Comparison of ENCODE assay signal across 16 mouse cellular contexts in genomic region chr16:5071974-5072373, GRCm38 (mm10). TPM values are rescaled to one million over a fixed set of nuclear protein-coding genes. Genes with fewer than 3 reads are reported as not detected.
DNase-seq lines count a peak whose midpoint lies in the region; ATAC-seq lines count a peak whose summit lies in the region.
"Had no signal": no experiment of that assay in that cellular context is flagged by ENCODE, and none has a peak within 500 bp of the region (broad histone marks: within the 10 kb centered on the region; RNA-seq: fewer than 3 reads in every experiment).

No protein-coding gene starts in this region.

- peak; percentile 19 for DNase-seq in cerebellum, adult 9-11 months
- no peak for DNase-seq in cerebellum, postnatal 25 days
- peak; percentile 82 for DNase-seq in heart, adult 11 months
- DNase-seq in brain, adult 2 months (ENCODE audit: low read depth, low spot score), result peak; percentile 56
- no peak for DNase-seq in ovary, postnatal 14 days (ENCODE audit: low spot score)
- DNase-seq: adrenal gland, adult 2 months; adrenal gland, postnatal 10 days; adrenal gland, postnatal 25 days; cerebellum, adult 11-12 months; cerebellum, postnatal 10 days; forebrain, postnatal 0 days had no signal

- H3K36me3 ChIP-seq in heart, embryonic 11.5 days (ENCODE audit: control insufficient read depth, insufficient read depth, low read length), result peaks cover 42% of the 10 kb centered on the region

- no peak overlapping the region for H3K4me3 ChIP-seq in heart, embryonic 11.5 days (ENCODE audit: low read depth, low read length)
- H3K4me3 ChIP-seq: embryonic facial prominence, embryonic 10.5 days; embryonic facial prominence, embryonic 12.5 days; forebrain, embryonic 13.5 days; forebrain, embryonic 15.5 days had no signal

- 85% methylated on average over 7 of the region's 7 CpGs for WGBS in heart, embryonic 11.5 days (ENCODE audit: insufficient replicate concordance)

- H3K4me1 ChIP-seq in heart, embryonic 11.5 days (ENCODE audit: control insufficient read depth, insufficient read depth, low read length), result no peaks in the 10 kb centered on the region
- H3K4me1 ChIP-seq: embryonic facial prominence, embryonic 10.5 days; embryonic facial prominence, embryonic 12.5 days; forebrain, embryonic 13.5 days; forebrain, embryonic 15.5 days had no signal

- ATAC-seq in heart, embryonic 11.5 days (replicated peaks; ENCODE audit: insufficient number of reproducible peaks, low FRiP score, low TSS enrichment), result no peak
- ATAC-seq: forebrain, embryonic 13.5 days; forebrain, embryonic 15.5 days; forebrain, postnatal 0 days had no signal

- no peak overlapping the region for H3K9ac ChIP-seq in heart, embryonic 11.5 days (ENCODE audit: low read depth, low read length)
- H3K9ac ChIP-seq: embryonic facial prominence, embryonic 12.5 days; forebrain, embryonic 13.5 days; forebrain, embryonic 15.5 days; forebrain, postnatal 0 days had no signal

- H3K4me2 ChIP-seq in heart, embryonic 11.5 days, result no peak overlapping the region
- H3K4me2 ChIP-seq: embryonic facial prominence, embryonic 12.5 days; forebrain, embryonic 13.5 days; forebrain, embryonic 15.5 days had no signal

- no peak overlapping the region for H3K27ac ChIP-seq in heart, embryonic 11.5 days (ENCODE audit: low read depth, low read length)
- H3K27ac ChIP-seq: embryonic facial prominence, embryonic 10.5 days; embryonic facial prominence, embryonic 12.5 days; forebrain, embryonic 13.5 days; forebrain, embryonic 15.5 days had no signal

- no peaks in the 10 kb centered on the region for H3K9me3 ChIP-seq in heart, embryonic 11.5 days (replicated peaks; ENCODE audit: control insufficient read depth, low read length)
- H3K9me3 ChIP-seq: embryonic facial prominence, embryonic 10.5 days; embryonic facial prominence, embryonic 12.5 days; forebrain, embryonic 13.5 days; forebrain, embryonic 15.5 days had no signal

- H3K27me3 ChIP-seq in heart, embryonic 11.5 days (ENCODE audit: control insufficient read depth, insufficient read depth, low read length), result no peaks in the 10 kb centered on the region
- H3K27me3 ChIP-seq: embryonic facial prominence, embryonic 12.5 days; forebrain, embryonic 13.5 days; forebrain, embryonic 15.5 days had no signal

RNA-seq across cellular contexts. Expression of gene Ubn1, which starts 22.1 kb away (rescaled TPM):
- polyA plus RNA-seq in heart, embryonic 11.5 days (2014; fragmentation: Nextera tagmentation; extraction: Ambion mirVana), result 16.6 and 16.8 TPM in 2 replicates

RNA-seq across cellular contexts. Expression of gene Glyr1, which starts 22.3 kb away (rescaled TPM):
- polyA plus RNA-seq in heart, embryonic 11.5 days (2014; fragmentation: Nextera tagmentation; extraction: Ambion mirVana), result 58.9 and 88.6 TPM in 2 replicates

RNA-seq across cellular contexts. Expression of gene Rogdi, which starts 58.6 kb away (rescaled TPM):
- polyA plus RNA-seq in heart, embryonic 11.5 days (2014; fragmentation: Nextera tagmentation; extraction: Ambion mirVana), result 50.1 and 54.4 TPM in 2 replicates

Comparison
In these comparisons a context has a peak if more than half of its experiments do, and no peak if none do; other contexts are left out.
1. DNase-seq: peak in cerebellum, adult 9-11 months (single experiment), heart, adult 11 months (single experiment) and brain, adult 2 months (single experiment); none in cerebellum, postnatal 25 days (0 of 2) and ovary, postnatal 14 days (single experiment).